Mouse (Mus musculus) cerebellum, postnatal 14 days (tissue): ENCODE measurements around the gene Hck.
A peak's percentile ranks its signal among the peaks of the same experiment; 100 is the strongest.

Source experiments
- DNase-seq, 2 experiments: peaks; one replicate each; pipeline ENCODE4 v3.0.0; 2021; ENCODE audit warnings: mixed read lengths in 2 of 2

Hck gene

DNA sequence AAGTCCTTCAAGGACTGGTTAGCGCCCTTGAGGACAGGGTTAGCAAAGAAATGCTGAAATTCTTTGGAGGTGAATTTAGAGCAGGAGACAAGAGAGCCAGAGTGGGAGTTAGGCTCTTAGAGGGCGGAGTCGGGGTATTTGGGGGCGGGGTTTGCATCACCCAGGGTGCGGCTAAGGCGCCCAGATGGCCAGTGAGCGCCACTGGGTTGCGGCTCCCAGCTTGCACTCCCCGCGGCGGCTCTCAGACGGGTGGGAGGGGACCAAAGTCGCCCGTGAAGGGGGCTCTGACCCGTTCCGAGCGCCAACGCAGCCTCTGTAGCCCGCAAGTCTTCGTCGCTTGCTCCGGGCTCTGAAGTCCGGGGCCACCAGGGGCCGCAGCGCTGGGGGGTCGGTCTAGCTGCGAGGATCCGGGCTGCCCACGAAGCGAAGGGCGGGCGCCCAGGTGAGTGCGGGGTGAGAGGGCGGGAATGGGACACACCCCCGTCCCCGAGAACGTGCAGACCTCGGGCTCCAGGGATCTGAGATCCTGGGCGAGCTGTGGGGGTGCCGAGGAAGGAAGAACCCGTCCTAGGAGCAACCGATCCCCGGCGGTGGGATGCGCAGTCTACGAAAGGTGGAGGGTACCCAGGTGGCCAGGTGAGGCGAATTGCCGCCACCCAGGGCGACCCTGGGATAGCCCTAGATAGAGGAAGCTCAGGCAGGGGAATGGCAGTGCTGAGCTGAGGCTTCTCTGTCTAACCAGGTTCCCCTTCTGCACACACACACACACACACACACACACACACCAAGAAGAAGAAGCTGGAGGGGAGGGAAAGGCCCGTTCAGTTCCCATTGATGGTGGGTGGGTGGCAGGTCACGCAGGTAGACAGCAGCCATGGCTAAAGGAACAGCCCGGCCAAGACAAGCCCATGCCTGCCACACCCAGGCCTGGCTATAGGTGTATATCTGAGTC is at the start of gene Hck:
Hck (plus strand) TSS at position 156 of the 952 bp plus-strand sequence.
- DNase-seq, result peak; percentile 20 to 22

- no peak for DNase-seq
These were observed 48.1 kb upstream of the Hck start for GRCm38 (mm10) chr2:153060216-153060615.

GRCm38 (mm10) chr2:153063394-153063793 is 44.9 kb upstream of the Hck start:
- DNase-seq, result no peak

GRCm38 (mm10) chr2:153064190-153064970 is 43.9 kb upstream of the Hck start:
- DNase-seq, result no peak

DNA sequence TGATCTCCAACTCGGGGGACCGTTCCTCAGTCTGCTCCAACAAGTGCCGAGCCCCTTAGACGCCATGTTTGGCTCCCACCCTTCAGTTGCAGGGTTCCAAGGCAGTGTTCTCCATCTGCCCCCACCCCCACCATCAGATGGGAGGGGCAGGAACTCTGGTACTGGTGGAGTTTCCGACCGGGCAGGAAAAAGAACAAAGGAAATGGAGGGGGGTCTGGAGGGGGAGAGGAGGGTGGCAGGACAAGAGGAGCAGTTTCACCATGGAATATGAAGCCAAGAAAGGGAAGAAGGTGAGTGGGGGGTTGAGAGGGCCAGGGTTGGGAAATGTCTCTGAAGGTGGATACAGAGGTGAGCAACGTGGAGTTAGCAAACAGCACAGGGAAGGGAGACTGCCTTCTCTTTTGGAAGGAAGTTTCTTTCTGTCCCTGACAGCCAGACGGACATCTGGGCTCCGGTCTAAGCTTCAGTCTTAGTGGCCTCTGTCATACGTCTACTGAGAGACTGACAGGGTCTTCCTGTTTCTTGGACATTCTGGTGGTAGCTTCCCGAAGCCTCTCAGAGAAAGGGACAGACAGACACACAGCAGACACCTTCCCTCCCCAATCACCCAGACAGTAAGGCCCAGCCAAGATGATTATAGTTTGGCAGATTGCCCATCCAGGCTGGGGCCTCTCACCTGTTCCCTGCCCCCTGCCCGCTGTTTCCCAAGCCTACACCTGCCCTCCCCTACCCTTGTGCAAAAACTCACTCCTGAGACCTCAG is 42.3 kb upstream of the Hck start, which contains the start of gene Ccm2l:
Ccm2l (plus strand) TSS at position 209 of the 762 bp plus-strand sequence.
- DNase-seq, result no peak

DNA sequence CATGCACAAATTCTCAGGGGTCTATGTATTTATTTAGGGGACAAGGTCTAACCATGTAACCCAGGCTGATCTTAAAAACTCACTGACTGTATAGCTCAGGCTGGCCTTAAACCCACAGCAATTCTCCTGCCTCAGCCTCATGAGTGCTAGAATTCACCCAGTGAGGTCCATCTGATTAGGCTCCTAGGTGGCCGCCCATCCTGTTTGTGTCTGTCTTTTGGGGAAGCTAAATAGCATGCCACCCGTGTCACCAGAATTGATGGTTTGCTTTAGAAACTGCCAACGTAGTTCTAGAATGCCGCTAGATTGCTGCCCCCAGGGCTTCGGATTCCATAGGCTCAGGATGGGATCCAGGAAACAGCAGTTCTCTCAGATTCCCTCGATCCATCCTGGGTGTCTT is 41.3 kb upstream of the Hck start:
- no peak for DNase-seq

GRCm38 (mm10) chr2:153070762-153071490 is 37.3 kb upstream of the Hck start:
- peak; percentile 62 to 77 for DNase-seq

- peak; percentile 68 to 72 for DNase-seq
These were observed 36.6 kb upstream of the Hck start for GRCm38 (mm10) chr2:153071491-153072184.

DNA sequence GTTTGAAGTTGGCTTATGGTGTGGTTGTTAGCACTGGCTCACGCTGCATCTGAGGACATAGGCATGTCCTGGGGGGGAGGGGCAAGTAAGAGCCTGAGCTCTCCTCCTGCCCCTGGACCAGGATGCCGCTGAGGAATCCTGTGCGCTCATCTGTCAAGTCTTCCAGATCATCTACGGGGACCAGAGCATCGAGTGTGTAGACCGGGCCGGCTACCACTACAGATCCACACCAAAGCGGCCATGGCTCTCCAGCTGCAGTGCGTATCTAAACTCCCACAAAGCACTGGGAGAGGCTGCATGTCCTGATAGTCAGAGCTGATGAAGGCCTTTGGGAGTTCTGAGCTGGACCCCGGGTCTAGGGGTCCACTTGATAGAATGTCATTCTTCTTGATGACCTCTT is 33.6 kb upstream of the Hck start:
- DNase-seq, result no peak

GRCm38 (mm10) chr2:153075961-153076360 is 32.3 kb upstream of the Hck start:
- DNase-seq, result no peak

DNA sequence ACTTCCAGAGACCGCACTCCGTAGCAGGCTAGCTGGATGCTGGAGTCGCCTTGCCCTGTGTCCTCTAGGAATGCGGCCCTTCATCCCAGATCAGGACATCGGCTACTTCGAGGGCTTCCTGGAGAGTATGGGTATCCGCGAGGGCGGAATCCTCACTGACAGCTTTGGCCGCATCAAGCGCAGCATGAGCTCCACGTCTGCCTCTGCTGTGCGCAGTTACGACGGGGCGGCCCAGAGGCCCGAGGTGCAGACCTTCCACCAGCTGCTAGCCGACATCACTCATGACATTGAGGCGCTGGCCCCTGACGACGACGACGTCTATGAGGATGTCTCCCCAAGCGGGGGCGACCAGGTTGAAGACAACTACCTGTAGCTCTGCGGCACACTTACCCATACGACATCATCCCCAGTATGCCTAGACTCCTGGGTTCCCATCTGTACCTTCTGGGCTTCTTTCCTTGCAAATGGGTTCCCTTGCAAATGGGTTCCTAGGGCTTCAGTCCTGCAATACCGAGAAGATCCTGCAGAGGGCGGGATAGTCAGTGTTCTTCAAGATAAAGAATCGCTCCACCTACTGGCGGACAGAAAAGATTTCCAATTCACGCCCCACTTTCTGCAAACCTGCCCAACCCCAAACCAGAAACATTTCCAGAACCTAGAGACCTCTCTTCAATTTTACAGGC is 27.3 kb upstream of the Hck start:
- peak; percentile 91 to 94 for DNase-seq

GRCm38 (mm10) chr2:153081866-153082265 is 26.4 kb upstream of the Hck start:
- DNase-seq, result no peak

DNA sequence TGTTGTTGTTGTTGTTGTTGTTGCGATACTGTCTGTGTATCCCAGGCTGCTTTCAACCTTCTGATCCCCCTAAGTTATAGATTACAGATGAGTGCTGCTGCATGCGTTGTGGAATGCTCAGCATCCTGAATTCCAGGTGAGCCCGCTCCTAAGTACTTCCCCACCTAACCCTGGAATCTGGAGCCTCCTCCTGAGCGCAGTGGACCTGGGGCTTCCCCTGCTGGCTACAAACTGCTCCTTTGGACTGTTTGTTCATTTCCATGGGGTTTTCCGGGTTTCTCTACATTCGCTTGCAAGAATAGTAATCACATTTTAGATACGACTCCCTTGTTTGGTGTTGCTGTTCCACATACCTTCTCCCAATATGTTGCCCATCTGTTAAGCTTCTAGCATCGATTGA is 25.0 kb upstream of the Hck start:
- DNase-seq, result no peak

GRCm38 (mm10) chr2:153083824-153084223 is 24.4 kb upstream of the Hck start:
- DNase-seq, result no peak

DNA sequence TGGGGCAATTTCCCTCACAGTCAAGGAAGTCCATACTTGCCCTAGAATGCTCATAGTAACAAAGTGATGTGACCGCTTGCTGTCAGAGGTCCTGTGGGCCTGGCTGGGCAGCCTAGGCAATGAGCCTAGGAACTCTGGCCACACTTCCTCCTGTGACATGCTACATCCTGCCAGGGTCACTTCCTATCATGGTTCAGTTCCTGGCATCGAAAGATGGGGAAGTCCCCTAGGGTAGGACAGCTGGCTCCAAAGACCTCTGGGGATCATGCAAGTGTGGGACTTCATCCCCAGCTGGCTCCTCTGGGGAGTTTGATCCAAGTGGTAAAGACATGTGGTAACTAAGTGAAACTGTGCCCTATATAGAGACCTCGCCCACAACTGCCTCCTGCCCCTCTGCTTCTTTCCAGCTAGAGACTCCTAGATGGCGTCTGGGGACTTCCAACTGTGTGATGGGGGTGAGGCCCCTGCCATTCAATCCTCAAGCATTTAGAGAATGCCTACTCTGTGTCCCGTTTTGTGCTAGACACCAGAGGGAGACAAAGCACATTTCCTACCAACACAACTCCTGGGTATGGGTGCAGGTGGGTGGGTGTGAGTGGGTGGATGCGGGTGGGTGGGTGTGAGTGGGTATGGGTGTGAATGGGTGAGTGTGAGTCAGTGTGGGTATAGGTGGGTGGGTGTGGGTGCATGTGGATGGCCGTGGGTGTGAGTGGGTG is 23.8 kb upstream of the Hck start:
- DNase-seq, result no peak

DNA sequence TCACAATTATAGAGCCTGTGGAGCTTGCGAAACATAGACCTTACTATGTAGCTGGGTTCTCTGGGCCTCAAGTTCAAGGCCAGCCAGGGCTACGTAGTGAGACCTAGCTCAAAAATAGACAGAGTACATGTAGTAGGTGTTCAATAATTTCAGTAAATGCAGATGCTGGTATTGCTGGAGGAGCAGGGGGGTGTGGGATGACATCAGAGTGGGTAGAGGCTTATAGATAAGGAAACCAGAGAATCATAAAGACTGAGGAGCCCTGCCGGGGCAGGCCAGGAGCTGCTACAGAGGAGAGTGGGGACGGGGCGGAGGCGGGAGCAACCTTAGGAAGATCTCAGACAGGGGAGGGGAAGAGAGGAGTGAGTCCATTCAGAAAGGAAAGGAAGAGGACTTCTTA is 22.7 kb upstream of the Hck start:
- no peak for DNase-seq

GRCm38 (mm10) chr2:153086166-153086565 is 22.1 kb upstream of the Hck start:
- no peak for DNase-seq

GRCm38 (mm10) chr2:153087091-153087490 is 21.2 kb upstream of the Hck start:
- no peak for DNase-seq

GRCm38 (mm10) chr2:153089316-153089715 is 19.0 kb upstream of the Hck start:
- no peak for DNase-seq

DNA sequence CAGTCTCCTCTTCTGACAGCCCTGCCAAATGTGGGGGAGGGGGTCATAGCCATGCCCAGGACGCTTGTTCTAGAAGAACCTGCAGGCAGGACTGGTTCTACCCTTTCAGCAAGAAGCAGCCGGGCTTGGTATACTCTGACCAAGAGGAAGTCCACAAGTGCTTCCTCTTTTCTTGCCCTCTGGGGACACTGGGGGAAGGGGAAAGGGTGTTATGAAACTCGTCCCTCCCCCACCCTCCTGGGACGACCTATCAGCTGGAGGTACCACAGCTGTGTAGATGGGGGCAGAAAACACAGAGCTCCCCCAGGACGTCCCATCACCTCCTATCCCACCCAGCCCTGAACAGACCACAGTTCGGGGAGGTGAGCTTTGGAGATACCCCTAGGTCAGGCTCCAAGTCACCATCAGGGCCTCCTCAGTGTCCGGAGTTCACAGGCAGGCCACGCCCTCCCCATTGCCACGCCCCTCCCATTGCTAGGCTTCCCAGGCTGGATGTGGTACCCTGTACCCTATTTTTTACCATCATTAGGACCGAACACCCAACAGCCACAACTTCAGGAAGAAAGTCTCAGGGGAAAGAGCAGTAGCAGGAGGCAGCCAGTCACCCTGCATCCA is 17.6 kb upstream of the Hck start:
- DNase-seq, result no peak
